Mouse (Mus musculus): ENCODE measurements at regions not wholly inside any gene's neighbourhood (a gene's known extent, or its start where the extent isn't known, plus 50 kb on each side); places are given as distances from the start of the nearest gene placed in this dataset.

- TF ChIP-seq POLR2A (IDR thresholded peaks at IDR 0.05; ENCODE audit: low read depth, low read length) (no peak), CTCF (conservative IDR thresholded peaks at IDR 0.05; ENCODE audit: insufficient read depth, insufficient read length, low read depth, low read length) (no peak)
Measured at GRCm38 (mm10) chr11:8238498-8238897, 425.8 kb downstream of the Tns3 start.
